Mouse (Mus musculus): ENCODE results near the gene Vmn1r107.
"Not testable (repeated sequence)": the region's sequence is repeated elsewhere in the genome, so short reads cannot be mapped to it uniquely, and the experiment has no call there.

Vmn1r107 gene

GRCm38 (mm10) chr7:20668618-20669017 lies at the start of gene Vmn1r107:
Gene Vmn1r107, plus strand, starts transcription at chr7:20668918.
- not testable (repeated sequence) for DNase-seq (ENCODE audit: extremely low read depth, low read depth)

DNA sequence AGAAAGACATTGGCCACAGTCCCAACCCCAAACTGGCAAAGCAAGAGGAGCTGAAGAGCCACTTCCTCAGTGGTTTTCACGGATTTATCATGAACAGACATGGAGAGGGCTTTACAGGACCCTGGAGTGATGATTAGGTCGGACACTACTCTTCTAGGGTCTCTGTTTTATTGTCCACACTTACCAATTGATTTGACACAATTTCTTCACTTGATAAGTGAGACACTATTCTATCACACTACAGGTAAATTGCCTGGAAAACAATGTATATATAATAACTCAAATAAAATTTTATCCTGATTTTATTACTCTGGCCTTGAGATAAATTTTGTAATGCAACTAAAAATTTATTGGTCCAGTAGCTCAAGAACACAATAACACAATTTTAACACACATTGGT lies 34.4 kb downstream of the Vmn1r107 start, which contains the start of gene Vmn1r111:
Gene Vmn1r111, minus strand, starts transcription at position 101 of the 400 bp plus-strand sequence.
- DNase-seq (ENCODE audit: extremely low read depth, low read depth) = not testable (repeated sequence)
